Mouse (Mus musculus) left cerebral cortex, adult 18-20 months (tissue): ENCODE measurements around the gene Frat1. TPM values are rescaled to one million over a fixed set of nuclear protein-coding genes. Genes with fewer than 3 reads are reported as not detected.

Experiments
- total RNA-seq, 2 experiments: library from RNA; stranded (reverse); gene quantifications; 2 replicates each; pipeline ENCODE4 v1.2.3; 2021

Frat1 gene
- total RNA-seq, 2 experiments from 2014 or later, result 14.0 to 15.7 TPM

Other genes starting within 250 kb of the Frat1 start
- 10 to 100 TPM; 12.6 to 12.7 TPM for gene Gm340, start 247.6 kb upstream of the Frat1 start, total RNA-seq
- 10 to 100 TPM; 48.6 to 56.6 TPM for gene Slit1, start 86.3 kb upstream of the Frat1 start, total RNA-seq
- gene Arhgap19, start 27.9 kb upstream of the Frat1 start, total RNA-seq, result 1 to 10 TPM; 3.2 to 3.8 TPM
- gene Frat2, start 18.2 kb downstream of the Frat1 start, total RNA-seq, result 1 to 10 TPM; 7.1 to 7.4 TPM
- 10 to 100 TPM; 29.7 to 31.5 TPM for gene Rrp12, start 66.2 kb downstream of the Frat1 start, total RNA-seq
- 100 to 1,000 TPM; 593 to 606 TPM for gene Pgam1, start 82.0 kb downstream of the Frat1 start, total RNA-seq
- gene Exosc1, start 103.5 kb downstream of the Frat1 start, total RNA-seq, result 10 to 100 TPM; 20.4 to 30.6 TPM
- gene Zdhhc16, start 103.5 kb downstream of the Frat1 start, total RNA-seq, result 10 to 100 TPM; 42.7 to 49.4 TPM
- 10 to 100 TPM; 30.9 to 32.3 TPM for gene Mms19, start 151.2 kb downstream of the Frat1 start, total RNA-seq
- gene Ubtd1, start 151.8 kb downstream of the Frat1 start, total RNA-seq, result 10 to 100 TPM; 12.0 to 12.2 TPM
- gene Ankrd2, start 206.0 kb downstream of the Frat1 start, total RNA-seq, result under 1 TPM; 0.30 to 0.44 TPM
- gene Hoga1, start 215.6 kb downstream of the Frat1 start, total RNA-seq, result 1 to 10 TPM; 4.9 to 5.0 TPM
- under 1 TPM; 0.53 to 0.73 TPM for gene 4933411K16Rik, start 222.3 kb downstream of the Frat1 start, total RNA-seq